Mouse (Mus musculus) heart, postnatal 10 days (tissue): ENCODE measurements around the gene Itpkb. TPM values are rescaled to one million over a fixed set of nuclear protein-coding genes. Genes with fewer than 3 reads are reported as not detected.
A peak's percentile ranks its signal among the peaks of the same experiment; 100 is the strongest.

Source experiments
- DNase-seq, 2 experiments: peaks; one replicate each; pipeline ENCODE4 v3.0.0; 2021
- intact Hi-C: fragments of 180-260 bp; cut with DNase I; formaldehyde crosslinking; loops from one replicate; pipeline ENCODE4 v1.15.1; 2025
- total RNA-seq, 2 experiments: library from RNA; stranded (reverse); gene quantifications; 2 replicates each; pipeline ENCODE4 v1.2.3; 2021

The Itpkb gene
- total RNA-seq, 2 experiments from 2014 or later, result 81.4 to 93.6 TPM

GRCm38 (mm10) chr1:180407727-180408719 lies 77.7 kb downstream of the Itpkb start:
- intact Hi-C loops, result loop anchor here (1.0 to 2.0 kb wide), 2 partner anchors 17 to 140 kb away; no protein-coding TSS in a partner anchor
- no peak for DNase-seq

- no peak for DNase-seq
- intact Hi-C loops, result no loop called here
These were observed 78.5 kb downstream of the Itpkb start for GRCm38 (mm10) chr1:180408832-180409231.

GRCm38 (mm10) chr1:180409771-180410170 lies 79.5 kb downstream of the Itpkb start:
- DNase-seq, result no peak
- intact Hi-C loops, result no loop called here

GRCm38 (mm10) chr1:180410306-180410705 lies 80.0 kb downstream of the Itpkb start:
- intact Hi-C loops, result no loop called here
- DNase-seq, result no peak

- intact Hi-C loops, result no loop called here
- DNase-seq, result no peak
These were observed 84.8 kb downstream of the Itpkb start for GRCm38 (mm10) chr1:180415064-180415463.

- intact Hi-C loops, result no loop called here
- DNase-seq, result no peak
These were observed 85.6 kb downstream of the Itpkb start for GRCm38 (mm10) chr1:180415836-180416235.

GRCm38 (mm10) chr1:180417118-180417517 lies 86.8 kb downstream of the Itpkb start:
- intact Hi-C loops, result no loop called here
- no peak for DNase-seq

GRCm38 (mm10) chr1:180419059-180419458 lies 88.8 kb downstream of the Itpkb start:
- DNase-seq, result no peak
- intact Hi-C loops, result no loop called here

- intact Hi-C loops, result loop anchor here (10.0 kb wide), 1 partner anchor 246 kb away; no protein-coding TSS in a partner anchor
These were observed 90.3 kb downstream of the Itpkb start for GRCm38 (mm10) chr1:180420496-180421164.

GRCm38 (mm10) chr1:180421165-180421909 lies 91.1 kb downstream of the Itpkb start:
- DNase-seq, result no peak
- intact Hi-C loops, result loop anchor here (10.0 kb wide), 1 partner anchor 247 kb away; no protein-coding TSS in a partner anchor

More at GRCm38 (mm10) chr1:180420496-180421164, 90.3 kb downstream of the Itpkb start:
- DNase-seq, result no peak

GRCm38 (mm10) chr1:180422076-180422828 lies 92.0 kb downstream of the Itpkb start:
- DNase-seq, result peak; percentile 86 to 91
- intact Hi-C loops, result loop anchor here (10.0 kb wide), 1 partner anchor 247 kb away; no protein-coding TSS in a partner anchor

- intact Hi-C loops, result loop anchor here (10.0 kb wide), 1 partner anchor 248 kb away; no protein-coding TSS in a partner anchor
- peak in 1 of 2 experiments; percentile 51 for DNase-seq
These were observed 92.8 kb downstream of the Itpkb start for GRCm38 (mm10) chr1:180423008-180423639.

GRCm38 (mm10) chr1:180423931-180424330 lies 93.6 kb downstream of the Itpkb start:
- intact Hi-C loops, result loop anchor here (10.0 kb wide), 1 partner anchor 249 kb away; no protein-coding TSS in a partner anchor
- no peak for DNase-seq

- DNase-seq, result no peak
- intact Hi-C loops, result loop anchor here (10.0 kb wide), 1 partner anchor 252 kb away; no protein-coding TSS in a partner anchor
These were observed 96.1 kb downstream of the Itpkb start for GRCm38 (mm10) chr1:180426405-180426804.

GRCm38 (mm10) chr1:180427685-180428084 lies 97.4 kb downstream of the Itpkb start:
- intact Hi-C loops, result loop anchor here (1.0 to 10.0 kb wide), 3 partner anchors 91 to 253 kb away; no protein-coding TSS in a partner anchor
- no peak for DNase-seq

GRCm38 (mm10) chr1:180428101-180428712 lies 97.9 kb downstream of the Itpkb start:
- intact Hi-C loops, result loop anchor here (1.0 to 10.0 kb wide), 3 partner anchors 91 to 253 kb away; no protein-coding TSS in a partner anchor
- peak; percentile 78 to 88 for DNase-seq

- intact Hi-C loops, result loop anchor here (1.0 to 10.0 kb wide), 3 partner anchors 92 to 254 kb away; no protein-coding TSS in a partner anchor
- DNase-seq, result no peak
These were observed 98.6 kb downstream of the Itpkb start for GRCm38 (mm10) chr1:180428871-180429270.

GRCm38 (mm10) chr1:180429819-180430218 lies 99.5 kb downstream of the Itpkb start:
- no peak for DNase-seq
- intact Hi-C loops, result loop anchor here (2.0 to 10.0 kb wide), 3 partner anchors 93 to 332 kb away; no protein-coding TSS in a partner anchor
